ENCODE assay signal across 8 mouse cellular contexts in the genomic region with DNA sequence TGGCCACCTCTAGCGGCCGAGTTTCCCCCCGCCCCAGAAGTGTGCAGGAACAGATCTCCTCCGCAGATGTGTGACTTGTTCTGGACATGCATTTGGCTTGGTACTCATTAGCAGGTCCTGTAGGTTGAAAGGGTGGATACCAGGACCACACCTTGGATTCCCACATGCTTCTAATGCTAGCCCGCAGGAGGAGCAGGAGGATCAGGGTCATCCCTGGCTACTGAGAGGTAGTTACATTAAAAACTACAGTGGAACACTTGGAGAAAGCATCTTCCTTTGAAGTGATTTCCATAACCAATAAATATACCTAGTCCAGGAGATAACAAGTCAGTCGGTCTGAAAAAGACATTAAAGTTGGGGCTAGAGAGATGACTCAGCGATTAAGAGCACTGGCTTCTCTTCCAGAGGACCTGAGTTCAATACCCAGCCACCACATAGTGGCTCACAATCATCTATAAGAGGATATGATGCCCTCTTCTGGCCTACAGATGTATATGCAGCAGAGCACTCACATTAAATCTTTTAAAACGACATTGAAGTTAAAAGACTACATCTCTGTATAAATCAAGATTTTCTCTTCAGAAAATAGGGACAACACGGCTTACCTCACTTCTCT. TPM values are rescaled to one million over a fixed set of nuclear protein-coding genes. Genes with fewer than 3 reads are reported as not detected.
A peak's percentile ranks its signal among the peaks of the same experiment; 100 is the strongest.
DNase-seq lines count a peak whose midpoint lies in the region; ATAC-seq and TF ChIP-seq lines count a peak whose summit lies in the region.

No protein-coding gene starts in this region.

- peaks cover 50% of the 10 kb centered on the region for H3K4me1 ChIP-seq in erythroblast, embryonic 14.5 days (ENCODE audit: control insufficient read depth)
- peaks cover 10 to 33% of the 10 kb centered on the region in 2 experiments for H3K4me1 ChIP-seq in CH12.LX (ENCODE audit: control insufficient read depth in 1 of 2, insufficient read depth in 2 of 2)
- H3K4me1 ChIP-seq in embryonic facial prominence, embryonic 13.5 days: peaks cover 29% of the 10 kb centered on the region
- H3K4me1 ChIP-seq in kidney, embryonic 16.5 days (ENCODE audit: insufficient read depth, low read length): peaks cover 28% of the 10 kb centered on the region

- peak; percentile 53 to 75; a peak in 3 of 4 replicates for TF ChIP-seq CTCF in CH12.LX (conservative IDR thresholded peaks at IDR 0.05 in 1 of 2, IDR thresholded peaks at IDR 0.05 in 1 of 2; ENCODE audit: low read depth in 2 of 2, low read length in 2 of 2)

- TF ChIP-seq RAD21 in CH12.LX (IDR thresholded peaks at IDR 0.05; ENCODE audit: low read depth, low read length): peak; percentile 61

- H3K79me2 ChIP-seq in CH12.LX (replicated peaks; ENCODE audit: control insufficient read depth, extremely low read depth, insufficient read depth, poor library complexity, severe bottlenecking): peaks cover 13% of the 10 kb centered on the region
- peaks cover 22% of the 10 kb centered on the region for H3K79me2 ChIP-seq in myocyte (ENCODE audit: control insufficient read depth, insufficient read depth)

- TF ChIP-seq POLR2A in CH12.LX (IDR thresholded peaks at IDR 0.05; ENCODE audit: low read depth, low read length): no peak
- TF ChIP-seq POLR2A in myocyte (IDR thresholded peaks at IDR 0.05; ENCODE audit: insufficient read length, low read depth): no peak

- 8% methylated on average over 9 of the region's 9 CpGs for WGBS in embryonic facial prominence, embryonic 13.5 days
- 5% methylated on average over 9 of the region's 9 CpGs for WGBS in kidney, embryonic 16.5 days

- no peaks in the 10 kb centered on the region for H3K9me3 ChIP-seq in erythroblast, embryonic 14.5 days (ENCODE audit: control insufficient read depth, low read length)
- H3K9me3 ChIP-seq in CH12.LX (replicated peaks; ENCODE audit: low read length): no peaks in the 10 kb centered on the region
- H3K9me3 ChIP-seq in embryonic facial prominence, embryonic 13.5 days: no peaks in the 10 kb centered on the region
- H3K9me3 ChIP-seq in kidney, embryonic 16.5 days (ENCODE audit: low read length): no peaks in the 10 kb centered on the region

- DNase-seq in CH12.LX (ENCODE audit: extremely low read depth): peak; percentile 72
- no peak for DNase-seq in layer of hippocampus, adult 11-12 months (ENCODE audit: low spot score)

- in situ Hi-C loops in CH12.LX (cut with MboI; ENCODE audit: low pct_ligation_motif_present, low pct_unique_long_range_greater_than_20kb, low sequenced_read_pairs): no loop called here

- H3K4me2 ChIP-seq in CH12.LX (ENCODE audit: insufficient read depth, low read depth, poor library complexity, severe bottlenecking) (peak overlapping the region; percentile 65), myocyte (ENCODE audit: low read depth) (peak overlapping the region; percentile 71)
- H3K4me2 ChIP-seq in embryonic facial prominence, embryonic 13.5 days: peak overlapping the region; percentile 62
- peak overlapping the region; percentile 85 for H3K4me2 ChIP-seq in kidney, embryonic 16.5 days (replicated peaks; ENCODE audit: low read depth, low read length)

- peak overlapping the region; percentile 21 for H3K9ac ChIP-seq in CH12.LX (ENCODE audit: insufficient read depth, low read depth)
- H3K9ac ChIP-seq in embryonic facial prominence, embryonic 13.5 days: peak overlapping the region; percentile 82
- H3K9ac ChIP-seq in kidney, embryonic 16.5 days (replicated peaks; ENCODE audit: low read length): peak overlapping the region; percentile 39; the same call in 1 of the 2 replicates

- ATAC-seq in erythroblast, adult 5-6 weeks (replicated peaks; ENCODE audit: low FRiP score, poor library complexity, severe bottlenecking): no peak; the same call in 1 of the 2 replicates
- ATAC-seq in embryonic facial prominence, embryonic 13.5 days (ENCODE audit: insufficient number of reproducible peaks, insufficient read depth, low FRiP score, low TSS enrichment, low read depth): no peak
- ATAC-seq in kidney, embryonic 16.5 days (ENCODE audit: low FRiP score, low TSS enrichment): no peak
- no peak for ATAC-seq in frontal cortex, adult (ENCODE audit: low TSS enrichment)

- H3ac ChIP-seq in myocyte (ENCODE audit: control insufficient read depth, insufficient read length): no peak overlapping the region

- no peaks in the 10 kb centered on the region; the same call in 1 of the 2 replicates for H3K36me3 ChIP-seq in erythroblast, embryonic 14.5 days (ENCODE audit: control insufficient read depth)
- H3K36me3 ChIP-seq in CH12.LX (replicated peaks in 1 of 2; ENCODE audit: control insufficient read depth in 1 of 2, insufficient read depth in 1 of 2, low read length in 1 of 2): peaks cover 3 to 11% of the 10 kb centered on the region in 2 experiments
- peaks cover 11% of the 10 kb centered on the region for H3K36me3 ChIP-seq in embryonic facial prominence, embryonic 13.5 days
- H3K36me3 ChIP-seq in kidney, embryonic 16.5 days (ENCODE audit: insufficient read depth, low read length): peaks cover 3% of the 10 kb centered on the region; the same call in 1 of the 2 replicates
- no peaks in the 10 kb centered on the region for H3K36me3 ChIP-seq in myocyte (ENCODE audit: control insufficient read depth, insufficient read depth)

- dilution Hi-C loops in CH12.LX (cut with MboI; ENCODE audit: extremely low pct_ligation_motif_present, extremely low pct_unique_long_range_greater_than_20kb, low sequenced_read_pairs): no loop called here

- TF ChIP-seq EP300 in CH12.LX (IDR thresholded peaks at IDR 0.05; ENCODE audit: low read length): no peak

- no peaks in the 10 kb centered on the region for H3K27me3 ChIP-seq in erythroblast, embryonic 14.5 days (ENCODE audit: control insufficient read depth)
- H3K27me3 ChIP-seq in CH12.LX (replicated peaks) (no peaks in the 10 kb centered on the region), myocyte (ENCODE audit: control insufficient read depth, insufficient read depth, insufficient read length) (no peaks in the 10 kb centered on the region)
- H3K27me3 ChIP-seq in embryonic facial prominence, embryonic 13.5 days: no peaks in the 10 kb centered on the region
- no peaks in the 10 kb centered on the region for H3K27me3 ChIP-seq in kidney, embryonic 16.5 days (ENCODE audit: insufficient read depth, low read length)

- H3K4me3 ChIP-seq in erythroblast, embryonic 14.5 days (replicated peaks): peak overlapping the region; percentile 75
- H3K4me3 ChIP-seq in CH12.LX (replicated peaks in 1 of 3; ENCODE audit: low read depth in 2 of 3, low read length in 2 of 3, poor library complexity in 1 of 3) (peak overlapping the region; percentile 47 to 78 (median 69)), myocyte (peak overlapping the region; percentile 72)
- peak overlapping the region; percentile 67 for H3K4me3 ChIP-seq in embryonic facial prominence, embryonic 13.5 days
- H3K4me3 ChIP-seq in kidney, embryonic 16.5 days (ENCODE audit: low read length): peak overlapping the region; percentile 80

- H3K27ac ChIP-seq in CH12.LX (ENCODE audit: insufficient read depth, low read depth): peak overlapping the region; percentile 87
- H3K27ac ChIP-seq in embryonic facial prominence, embryonic 13.5 days: peak overlapping the region; percentile 86
- H3K27ac ChIP-seq in kidney, embryonic 16.5 days (ENCODE audit: low read length): peak overlapping the region; percentile 57; the same call in 1 of the 2 replicates

RNA-seq across cellular contexts. Expression of gene Zfp566, which starts 0.8 kb away (rescaled TPM):
- polyA plus RNA-seq in erythroblast, embryonic 14.5 days (2012): not detected in 2 replicates
- 0.38 and 2.1 TPM in 2 replicates for total RNA-seq in erythroblast, adult 5-6 weeks (2015; ENCODE audit: low replicate concordance)
- 0.34 TPM in 1 of 2 replicates, not detected in the other for total RNA-seq in erythroblast, adult 5-6 weeks (2017; ENCODE audit: low replicate concordance)
- total RNA-seq in CH12.LX (2012; rRNA removed): 5.5 and 6.5 TPM in 2 replicates
- 3.5 and 4.9 TPM in 2 replicates for total RNA-seq in CH12.LX (2014; rRNA removed)
- polyA plus RNA-seq in CH12.LX (2012; ENCODE audit: insufficient read length, low read depth): 9.1 TPM in 2 replicates
- 14.5 and 18.7 TPM in 2 replicates for polyA plus RNA-seq in embryonic facial prominence, embryonic 13.5 days (2015; fragmentation: Nextera tagmentation; extraction: Ambion mirVana)
- 12.5 and 13.6 TPM in 2 replicates for polyA plus RNA-seq in kidney, embryonic 16.5 days (2015; fragmentation: Nextera tagmentation; extraction: Ambion mirVana)
- polyA plus RNA-seq in myocyte (2012; fragmentation: generic; extraction: Trizol): 4.3 TPM

RNA-seq across cellular contexts. Expression of gene Gm26920, which starts 0.9 kb away (rescaled TPM):
- polyA plus RNA-seq in erythroblast, embryonic 14.5 days (2012): not detected in 2 replicates
- total RNA-seq in erythroblast, adult 5-6 weeks (2015; ENCODE audit: low replicate concordance): not detected in 2 replicates
- not detected in 2 replicates for total RNA-seq in erythroblast, adult 5-6 weeks (2017; ENCODE audit: low replicate concordance)
- total RNA-seq in CH12.LX (2012; rRNA removed): 0.50 TPM in 1 of 2 replicates, not detected in the other
- not detected in 2 replicates for total RNA-seq in CH12.LX (2014; rRNA removed)
- polyA plus RNA-seq in CH12.LX (2012; ENCODE audit: insufficient read length, low read depth): 1.1 TPM in 1 of 2 replicates, not detected in the other
- 1.2 and 2.2 TPM in 2 replicates for polyA plus RNA-seq in embryonic facial prominence, embryonic 13.5 days (2015; fragmentation: Nextera tagmentation; extraction: Ambion mirVana)
- polyA plus RNA-seq in kidney, embryonic 16.5 days (2015; fragmentation: Nextera tagmentation; extraction: Ambion mirVana): 1.6 and 2.1 TPM in 2 replicates
- polyA plus RNA-seq in myocyte (2012; fragmentation: generic; extraction: Trizol): 0.32 TPM

RNA-seq across cellular contexts. Expression of gene Zfp260, which starts 3.5 kb away (rescaled TPM):
- not detected in 2 replicates for polyA plus RNA-seq in erythroblast, embryonic 14.5 days (2012)
- 12.7 and 14.6 TPM in 2 replicates for total RNA-seq in erythroblast, adult 5-6 weeks (2015; ENCODE audit: low replicate concordance)
- total RNA-seq in erythroblast, adult 5-6 weeks (2017; ENCODE audit: low replicate concordance): 4.5 and 10.7 TPM in 2 replicates
- 11.1 and 11.4 TPM in 2 replicates for total RNA-seq in CH12.LX (2012; rRNA removed)
- 18.1 and 19.6 TPM in 2 replicates for total RNA-seq in CH12.LX (2014; rRNA removed)
- 11.5 and 13.7 TPM in 2 replicates for polyA plus RNA-seq in CH12.LX (2012; ENCODE audit: insufficient read length, low read depth)
- 149 and 151 TPM in 2 replicates for polyA plus RNA-seq in embryonic facial prominence, embryonic 13.5 days (2015; fragmentation: Nextera tagmentation; extraction: Ambion mirVana)
- 112 and 116 TPM in 2 replicates for polyA plus RNA-seq in kidney, embryonic 16.5 days (2015; fragmentation: Nextera tagmentation; extraction: Ambion mirVana)
- 11.3 TPM for polyA plus RNA-seq in myocyte (2012; fragmentation: generic; extraction: Trizol)

RNA-seq across cellular contexts. Expression of gene Zfp82, which starts 18.4 kb away (rescaled TPM):
- 0.02 TPM in 1 of 2 replicates, not detected in the other for polyA plus RNA-seq in erythroblast, embryonic 14.5 days (2012)
- total RNA-seq in erythroblast, adult 5-6 weeks (2015; ENCODE audit: low replicate concordance): not detected in 2 replicates
- 0.84 TPM in 1 of 2 replicates, not detected in the other for total RNA-seq in erythroblast, adult 5-6 weeks (2017; ENCODE audit: low replicate concordance)
- total RNA-seq in CH12.LX (2012; rRNA removed): 6.9 and 7.0 TPM in 2 replicates
- total RNA-seq in CH12.LX (2014; rRNA removed): 7.1 TPM in 2 replicates
- polyA plus RNA-seq in CH12.LX (2012; ENCODE audit: insufficient read length, low read depth): 4.5 and 4.9 TPM in 2 replicates
- polyA plus RNA-seq in embryonic facial prominence, embryonic 13.5 days (2015; fragmentation: Nextera tagmentation; extraction: Ambion mirVana): 8.3 and 10.8 TPM in 2 replicates
- 5.8 and 6.6 TPM in 2 replicates for polyA plus RNA-seq in kidney, embryonic 16.5 days (2015; fragmentation: Nextera tagmentation; extraction: Ambion mirVana)
- polyA plus RNA-seq in myocyte (2012; fragmentation: generic; extraction: Trizol): 2.8 TPM

RNA-seq across cellular contexts. Expression of gene Zfp382, which starts 30.7 kb away (rescaled TPM):
- 0.11 TPM in 1 of 2 replicates, not detected in the other for polyA plus RNA-seq in erythroblast, embryonic 14.5 days (2012)
- total RNA-seq in erythroblast, adult 5-6 weeks (2015; ENCODE audit: low replicate concordance): 0.63 and 1.2 TPM in 2 replicates
- total RNA-seq in erythroblast, adult 5-6 weeks (2017; ENCODE audit: low replicate concordance): 1.3 and 3.3 TPM in 2 replicates
- total RNA-seq in CH12.LX (2012; rRNA removed): 4.7 and 5.7 TPM in 2 replicates
- 3.9 and 4.7 TPM in 2 replicates for total RNA-seq in CH12.LX (2014; rRNA removed)
- 2.1 and 3.3 TPM in 2 replicates for polyA plus RNA-seq in CH12.LX (2012; ENCODE audit: insufficient read length, low read depth)
- polyA plus RNA-seq in embryonic facial prominence, embryonic 13.5 days (2015; fragmentation: Nextera tagmentation; extraction: Ambion mirVana): 11.3 and 19.2 TPM in 2 replicates
- 11.7 and 12.0 TPM in 2 replicates for polyA plus RNA-seq in kidney, embryonic 16.5 days (2015; fragmentation: Nextera tagmentation; extraction: Ambion mirVana)
- 1.1 TPM for polyA plus RNA-seq in myocyte (2012; fragmentation: generic; extraction: Trizol)

Comparison
In these comparisons a context has a peak if more than half of its experiments do, and no peak if none do; other contexts are left out.
1. H3K9ac ChIP-seq: peak in every context shown above with its lines; median percentile 82 in embryonic facial prominence, embryonic 13.5 days; 39 in kidney, embryonic 16.5 days; 21 in CH12.LX.
2. RNA of gene Zfp260, which starts 3.5 kb away (polyA plus RNA-seq): 149 to 151 TPM in embryonic facial prominence, embryonic 13.5 days, 112 to 116 TPM in kidney, embryonic 16.5 days, 11.5 to 13.7 TPM in CH12.LX and 11.3 TPM in myocyte (single experiment); not detected in erythroblast, embryonic 14.5 days; every median in the first group is over 10 times any median in the second.
3. Peak in every context shown above with its lines, with median percentiles within 50 percentile points of each other: H3K4me3 ChIP-seq, H3K27ac ChIP-seq and H3K4me2 ChIP-seq.